Mouse (Mus musculus): ENCODE results near the gene Clic4.

DNA sequence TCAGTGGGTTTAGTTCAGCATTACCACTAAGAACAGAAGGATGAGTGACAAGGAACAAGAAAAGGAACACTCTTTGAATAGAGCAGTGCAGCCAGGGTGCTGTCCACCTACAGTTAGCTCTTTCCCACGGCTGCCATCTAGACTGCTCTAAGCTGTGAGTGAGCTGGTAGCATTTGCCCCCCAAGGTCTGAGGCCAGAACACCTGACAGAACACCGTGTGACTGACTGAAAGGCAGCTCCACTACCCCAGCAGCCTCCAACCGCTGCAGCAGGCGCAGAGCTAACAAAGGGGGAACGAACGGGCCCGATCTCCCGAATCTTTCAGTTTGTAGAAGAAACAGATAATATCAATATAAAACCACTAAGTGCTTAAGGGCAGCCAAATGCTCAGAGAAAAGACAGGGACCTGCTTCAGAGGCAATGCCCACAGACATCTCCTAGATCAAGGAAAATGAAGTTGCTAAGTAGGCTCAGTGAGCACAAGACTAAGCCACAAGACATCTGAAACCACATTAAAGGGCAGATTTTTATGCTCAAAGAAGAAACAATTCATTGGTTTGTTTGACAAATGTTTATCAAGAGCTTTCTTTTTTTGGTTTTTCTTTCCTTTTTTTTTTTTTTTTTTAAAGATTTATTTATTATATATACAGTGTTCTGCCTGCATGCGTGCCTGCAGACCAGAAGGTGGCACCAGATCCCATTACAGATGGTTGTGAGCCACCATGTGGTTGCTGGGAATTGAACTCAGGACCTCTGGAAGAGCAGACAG is 24.2 kb downstream of the Clic4 start:
- TF ChIP-seq POLR2A (IDR thresholded peaks at IDR 0.05; ENCODE audit: low read depth, low read length) (no peak), CTCF (IDR thresholded peaks at IDR 0.05; ENCODE audit: extremely low read depth, insufficient read depth, insufficient read length, insufficient replicate concordance) (no peak)
